Mouse (Mus musculus) cortical plate, adult 2 months (tissue): ENCODE data around the gene Sf3b3.

Experiments used
- CTCF ChIP-seq: fragments of 200-500 bp; IDR thresholded peaks from 2 replicates; pipeline ENCODE4 v1.5.1; 2011; ENCODE audit warnings: mild to moderate bottlenecking, control low read depth, low read length; ENCODE audit not compliant: insufficient read depth; ENCODE audit errors: extremely low read depth
- POLR2A ChIP-seq: fragments of 200-500 bp; IDR thresholded peaks from 2 replicates; pipeline ENCODE4 v1.6.1; 2011; ENCODE audit warnings: mild to moderate bottlenecking, low read length, control low read depth; ENCODE audit not compliant: insufficient read depth; ENCODE audit errors: extremely low read depth

DNA sequence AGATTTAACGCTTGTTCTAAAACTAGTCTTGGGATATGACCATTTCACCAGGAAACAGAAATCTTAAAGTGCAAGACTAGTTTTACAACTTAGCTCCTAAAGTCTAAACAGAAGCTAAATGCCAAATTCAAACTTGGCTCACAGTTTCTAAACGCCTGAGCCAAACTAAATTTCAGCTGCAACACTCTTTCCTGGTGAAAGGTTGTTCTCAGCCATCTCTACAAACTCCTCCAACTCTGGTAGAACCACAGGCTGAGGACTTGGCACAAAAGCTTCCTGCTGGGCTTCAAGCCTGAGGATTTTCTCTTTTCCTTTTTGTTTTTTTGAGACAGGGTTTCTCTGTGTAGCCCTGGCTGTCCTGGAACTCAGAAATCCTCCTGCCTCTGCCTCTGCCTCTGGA, 26.3 kb downstream of the Sf3b3 start:
- TF ChIP-seq POLR2A (no peak), CTCF (no peak)
